Mouse (Mus musculus): ENCODE results near the gene Lin54. TPM values are rescaled to one million over a fixed set of nuclear protein-coding genes. Genes with fewer than 3 reads are reported as not detected.

Lin54 gene
- polyA plus RNA-seq, 1 experiment from 2014 or later: 9.2 TPM

DNA sequence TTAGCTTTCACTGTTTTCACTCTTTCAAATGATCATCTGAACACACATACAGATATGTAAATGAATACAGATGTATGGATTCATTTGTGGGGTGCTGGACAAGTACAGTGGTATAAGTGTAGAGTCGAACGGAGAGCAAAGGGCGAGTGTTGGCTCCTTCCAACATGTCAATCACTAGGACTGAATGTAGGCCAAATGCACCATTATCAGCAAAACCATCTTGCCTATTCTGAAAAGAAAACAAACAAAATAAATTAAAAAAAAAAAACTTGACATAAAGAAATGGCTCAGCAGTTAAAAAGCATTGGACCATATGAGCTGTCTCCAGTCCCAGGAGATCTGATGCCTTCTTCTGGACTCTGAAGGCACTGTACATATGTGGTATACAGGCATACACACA lies 12.2 kb downstream of the Lin54 start:
- ATAC-seq (ENCODE audit: insufficient number of reproducible peaks, low FRiP score, low TSS enrichment, low read depth): no peak
- WGBS: 88% methylated on average over 3 of the region's 3 CpGs

GRCm38 (mm10) chr5:100487120-100487519 lies 13.3 kb downstream of the Lin54 start:
- ATAC-seq (ENCODE audit: insufficient number of reproducible peaks, low FRiP score, low TSS enrichment, low read depth): no peak
- no peaks in the 10 kb centered on the region for H3K4me1 ChIP-seq
- WGBS: 73% methylated on average over 2 of the region's 2 CpGs

More for the DNA sequence above, 12.2 kb downstream of the Lin54 start:
- Histone ChIP-seq H3K27ac (replicated peaks) (no peak overlapping the region), H3K9me3 (replicated peaks) (no peaks in the 10 kb centered on the region), H3K9ac (no peak overlapping the region), H3K4me3 (replicated peaks) (no peak overlapping the region), H3K4me1 (no peaks in the 10 kb centered on the region), H3K36me3 (0 out of 2 replicates have a peak, but pooled peaks cover 2% of the 10 kb centered on the region), H3K4me2 (replicated peaks) (no peak overlapping the region), H3K27me3 (no peaks in the 10 kb centered on the region)

DNA sequence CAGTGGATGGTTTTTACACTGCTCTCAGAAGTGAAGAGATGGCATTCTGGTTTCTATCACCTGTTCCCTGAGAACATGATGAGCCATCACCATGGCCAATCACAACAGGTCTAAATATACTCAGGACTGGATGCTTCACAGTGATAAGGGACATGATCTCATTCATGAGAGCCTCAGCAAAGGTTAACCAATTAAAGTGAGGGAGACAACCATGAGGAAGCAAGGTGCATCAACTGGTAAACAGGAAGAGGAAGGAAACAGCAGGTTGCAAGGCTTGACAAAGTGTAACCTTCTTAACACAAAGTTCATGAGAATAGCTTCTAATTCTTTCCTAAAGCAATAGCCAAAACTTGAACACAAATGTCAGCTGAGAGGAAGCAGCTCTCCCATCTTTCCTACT lies 16.9 kb downstream of the Lin54 start:
- no peak overlapping the region for H3K4me3 ChIP-seq (replicated peaks)
- H3K9ac ChIP-seq: no peak overlapping the region
- no peak overlapping the region for H3K27ac ChIP-seq (replicated peaks)
- no peaks in the 10 kb centered on the region for H3K27me3 ChIP-seq
- H3K36me3 ChIP-seq: 0 out of 2 replicates have a peak, but pooled peaks cover 8% of the 10 kb centered on the region
- ATAC-seq (ENCODE audit: insufficient number of reproducible peaks, low FRiP score, low TSS enrichment, low read depth): no peak
- H3K4me1 ChIP-seq: no peaks in the 10 kb centered on the region
- H3K4me2 ChIP-seq (replicated peaks): no peak overlapping the region
- H3K9me3 ChIP-seq (replicated peaks): no peaks in the 10 kb centered on the region

More at GRCm38 (mm10) chr5:100487120-100487519, 13.3 kb downstream of the Lin54 start:
- H3K27ac ChIP-seq (replicated peaks): no peak overlapping the region
- H3K36me3 ChIP-seq: 0 out of 2 replicates have a peak, but pooled peaks cover 2% of the 10 kb centered on the region
- H3K4me3 ChIP-seq (replicated peaks): no peak overlapping the region
- H3K9ac ChIP-seq: no peak overlapping the region
- no peaks in the 10 kb centered on the region for H3K27me3 ChIP-seq
- H3K9me3 ChIP-seq (replicated peaks): no peaks in the 10 kb centered on the region
- H3K4me2 ChIP-seq (replicated peaks): no peak overlapping the region

DNA sequence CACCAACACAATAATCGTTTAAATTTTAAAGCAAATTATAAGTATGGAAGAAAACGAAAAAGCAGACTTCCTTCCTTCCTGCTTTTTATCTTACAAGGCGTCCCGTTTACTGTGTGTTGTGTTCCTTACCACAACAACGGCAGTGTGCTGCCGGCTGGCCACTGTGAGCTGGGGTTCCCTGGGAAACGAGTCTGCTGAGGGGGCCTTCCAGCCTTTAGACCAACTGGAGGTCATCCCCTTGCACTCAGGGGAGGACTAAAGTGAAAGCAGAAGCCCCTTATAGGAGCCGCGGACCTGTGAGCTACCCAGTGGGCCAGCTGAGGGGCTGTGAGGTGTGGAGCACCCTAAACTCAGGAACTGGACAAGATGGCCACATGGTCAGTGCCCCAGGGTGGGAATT lies 22.8 kb downstream of the Lin54 start:
- WGBS: 87% methylated on average over 9 of the region's 9 CpGs
- H3K4me3 ChIP-seq (replicated peaks): no peak overlapping the region
- H3K4me2 ChIP-seq (replicated peaks): no peak overlapping the region
- no peak overlapping the region for H3K9ac ChIP-seq
- H3K27me3 ChIP-seq: no peaks in the 10 kb centered on the region
- H3K4me1 ChIP-seq: no peaks in the 10 kb centered on the region
- no peaks in the 10 kb centered on the region for H3K9me3 ChIP-seq (replicated peaks)
- H3K36me3 ChIP-seq: peaks cover 10% of the 10 kb centered on the region; the same call in 1 of the 2 replicates
- no peak for ATAC-seq (ENCODE audit: insufficient number of reproducible peaks, low FRiP score, low TSS enrichment, low read depth)
- no peak overlapping the region for H3K27ac ChIP-seq (replicated peaks)

DNA sequence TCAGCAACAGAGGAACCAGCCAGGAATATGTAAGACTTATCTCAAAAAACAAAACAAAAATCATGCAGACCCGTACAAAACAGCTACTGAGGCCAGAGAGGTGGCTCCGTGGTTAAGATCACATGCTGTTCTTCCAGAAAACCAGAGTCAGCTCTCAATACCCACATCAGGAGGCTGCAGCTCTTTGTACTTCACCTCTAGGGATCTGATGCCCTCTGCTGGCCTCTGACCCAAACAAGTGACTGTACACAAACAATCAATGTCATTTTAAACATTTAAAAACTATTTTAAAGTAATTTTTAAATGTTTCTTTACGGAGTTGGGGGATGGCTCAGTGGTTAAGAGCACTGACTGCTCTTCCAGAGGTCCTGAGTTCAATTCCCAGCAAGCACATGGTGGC lies 24.1 kb downstream of the Lin54 start:
- 78% methylated on average over 3 of the region's 3 CpGs for WGBS
- Histone ChIP-seq H3K36me3 (peaks cover 10% of the 10 kb centered on the region; the same call in 1 of the 2 replicates), H3K4me1 (no peaks in the 10 kb centered on the region)

GRCm38 (mm10) chr5:100467336-100467735 lies 33.1 kb downstream of the Lin54 start:
- no peak for ATAC-seq (ENCODE audit: insufficient number of reproducible peaks, low FRiP score, low TSS enrichment, low read depth)
- no peak overlapping the region for H3K4me2 ChIP-seq (replicated peaks)
- 89% methylated on average over 7 of the region's 7 CpGs for WGBS
- no peak overlapping the region for H3K27ac ChIP-seq (replicated peaks)
- H3K4me1 ChIP-seq: no peaks in the 10 kb centered on the region
- H3K36me3 ChIP-seq: peaks cover 3% of the 10 kb centered on the region; the same call in 1 of the 2 replicates
- H3K27me3 ChIP-seq: no peaks in the 10 kb centered on the region
- no peak overlapping the region for H3K4me3 ChIP-seq (replicated peaks)
- H3K9ac ChIP-seq: no peak overlapping the region
- no peaks in the 10 kb centered on the region for H3K9me3 ChIP-seq (replicated peaks)

More for the DNA sequence above, 24.1 kb downstream of the Lin54 start:
- no peak overlapping the region for H3K4me2 ChIP-seq (replicated peaks)
- no peaks in the 10 kb centered on the region for H3K9me3 ChIP-seq (replicated peaks)
- no peaks in the 10 kb centered on the region for H3K27me3 ChIP-seq
- no peak overlapping the region for H3K27ac ChIP-seq (replicated peaks)
- no peak overlapping the region for H3K9ac ChIP-seq
- H3K4me3 ChIP-seq (replicated peaks): no peak overlapping the region
- ATAC-seq (ENCODE audit: insufficient number of reproducible peaks, low FRiP score, low TSS enrichment, low read depth): no peak

GRCm38 (mm10) chr5:100466624-100467023 lies 33.8 kb downstream of the Lin54 start:
- Histone ChIP-seq H3K9me3 (replicated peaks) (no peaks in the 10 kb centered on the region), H3K4me3 (replicated peaks) (no peak overlapping the region), H3K27me3 (no peaks in the 10 kb centered on the region), H3K9ac (no peak overlapping the region), H3K4me2 (replicated peaks) (no peak overlapping the region), H3K27ac (replicated peaks) (no peak overlapping the region), H3K4me1 (no peaks in the 10 kb centered on the region), H3K36me3 (0 out of 2 replicates have a peak, but pooled peaks cover 3% of the 10 kb centered on the region)
- WGBS: 82% methylated on average over 10 of the region's 10 CpGs
- ATAC-seq (ENCODE audit: insufficient number of reproducible peaks, low FRiP score, low TSS enrichment, low read depth): no peak

GRCm38 (mm10) chr5:100462374-100462773 lies 38.1 kb downstream of the Lin54 start:
- H3K4me3 ChIP-seq (replicated peaks): no peak overlapping the region
- WGBS: 81% methylated on average over 2 of the region's 2 CpGs
- no peak overlapping the region for H3K9ac ChIP-seq
- no peaks in the 10 kb centered on the region for H3K4me1 ChIP-seq
- no peak overlapping the region for H3K27ac ChIP-seq (replicated peaks)
- H3K36me3 ChIP-seq: peaks cover 26% of the 10 kb centered on the region; the same call in 1 of the 2 replicates
- H3K4me2 ChIP-seq (replicated peaks): no peak overlapping the region
- no peaks in the 10 kb centered on the region for H3K9me3 ChIP-seq (replicated peaks)
- ATAC-seq (ENCODE audit: insufficient number of reproducible peaks, low FRiP score, low TSS enrichment, low read depth): no peak
- H3K27me3 ChIP-seq: no peaks in the 10 kb centered on the region

GRCm38 (mm10) chr5:100461526-100461925 lies 38.9 kb downstream of the Lin54 start:
- no peak for ATAC-seq (ENCODE audit: insufficient number of reproducible peaks, low FRiP score, low TSS enrichment, low read depth)
- Histone ChIP-seq H3K27ac (replicated peaks) (no peak overlapping the region), H3K9ac (no peak overlapping the region), H3K4me3 (replicated peaks) (no peak overlapping the region), H3K4me1 (no peaks in the 10 kb centered on the region), H3K9me3 (replicated peaks) (no peaks in the 10 kb centered on the region), H3K36me3 (peaks cover 29% of the 10 kb centered on the region; the same call in 1 of the 2 replicates), H3K27me3 (no peaks in the 10 kb centered on the region), H3K4me2 (replicated peaks) (no peak overlapping the region)
- WGBS: 94% methylated on average over 9 of the region's 9 CpGs

DNA sequence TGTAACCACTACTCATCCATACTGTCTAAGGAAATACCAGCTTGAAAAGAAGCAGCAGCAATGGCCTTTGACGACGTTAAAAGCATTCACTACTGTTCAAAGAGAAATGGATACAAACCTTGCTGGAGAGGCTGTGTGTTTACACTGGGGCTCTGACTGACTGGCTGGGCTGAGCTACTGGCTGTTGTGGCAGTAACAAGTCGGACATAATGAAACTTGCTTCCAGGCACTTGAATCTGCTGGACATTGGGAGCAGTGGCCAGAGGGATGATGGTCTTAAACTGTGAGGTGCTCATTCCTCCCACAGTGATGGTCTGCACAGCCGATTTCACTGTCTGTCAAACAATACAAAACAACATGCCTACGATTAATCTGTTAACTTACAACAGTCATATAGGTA lies 41.0 kb downstream of the Lin54 start:
- no peaks in the 10 kb centered on the region for H3K9me3 ChIP-seq (replicated peaks)
- ATAC-seq (ENCODE audit: insufficient number of reproducible peaks, low FRiP score, low TSS enrichment, low read depth): no peak
- H3K27ac ChIP-seq (replicated peaks): no peak overlapping the region
- H3K27me3 ChIP-seq: no peaks in the 10 kb centered on the region
- 90% methylated on average over 5 of the region's 5 CpGs for WGBS
- no peak overlapping the region for H3K4me2 ChIP-seq (replicated peaks)
- H3K4me1 ChIP-seq: no peaks in the 10 kb centered on the region
- no peak overlapping the region for H3K4me3 ChIP-seq (replicated peaks)
- H3K9ac ChIP-seq: no peak overlapping the region
- H3K36me3 ChIP-seq: peaks cover 33% of the 10 kb centered on the region; the same call in 1 of the 2 replicates

DNA sequence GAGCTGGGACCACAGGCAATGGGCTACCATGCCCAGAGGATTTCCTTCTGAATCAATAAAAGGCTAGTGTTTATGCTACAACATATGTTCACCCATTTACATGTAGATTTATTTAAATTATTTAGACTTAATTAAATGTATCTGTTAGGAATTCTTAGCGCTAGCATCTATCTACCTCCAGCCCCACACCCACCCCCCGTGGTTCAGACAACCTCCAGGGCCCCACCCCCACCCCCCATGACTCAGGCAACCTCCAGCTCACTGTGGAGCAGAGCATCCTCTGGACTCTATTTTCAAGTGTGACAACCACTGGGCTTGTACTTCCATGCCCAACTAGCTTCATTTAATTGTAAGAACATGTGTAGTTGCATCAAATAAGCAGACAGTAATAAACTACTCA lies 48.6 kb downstream of the Lin54 start:
- Histone ChIP-seq H3K27ac (replicated peaks) (no peak overlapping the region), H3K4me1 (no peaks in the 10 kb centered on the region), H3K4me2 (replicated peaks) (no peak overlapping the region), H3K4me3 (replicated peaks) (no peak overlapping the region), H3K9ac (no peak overlapping the region), H3K27me3 (no peaks in the 10 kb centered on the region), H3K36me3 (peaks cover 44% of the 10 kb centered on the region), H3K9me3 (replicated peaks) (no peaks in the 10 kb centered on the region)
- WGBS: 75% methylated on average over 2 of the region's 2 CpGs
- ATAC-seq (ENCODE audit: insufficient number of reproducible peaks, low FRiP score, low TSS enrichment, low read depth): no peak

GRCm38 (mm10) chr5:100438796-100439195 lies 61.6 kb downstream of the Lin54 start:
- H3K4me1 ChIP-seq: no peaks in the 10 kb centered on the region
- H3K27ac ChIP-seq (replicated peaks): no peak overlapping the region
- H3K9me3 ChIP-seq (replicated peaks): no peaks in the 10 kb centered on the region
- H3K9ac ChIP-seq: no peak overlapping the region
- ATAC-seq (ENCODE audit: insufficient number of reproducible peaks, low FRiP score, low TSS enrichment, low read depth): no peak
- H3K4me3 ChIP-seq (replicated peaks): no peak overlapping the region
- no peaks in the 10 kb centered on the region for H3K27me3 ChIP-seq
- 97% methylated on average over 14 of the region's 14 CpGs for WGBS
- peaks cover 8% of the 10 kb centered on the region; the same call in 1 of the 2 replicates for H3K36me3 ChIP-seq
- no peak overlapping the region for H3K4me2 ChIP-seq (replicated peaks)
